Mouse (Mus musculus): ENCODE data around the gene Mast1. TPM values are rescaled to one million over a fixed set of nuclear protein-coding genes. Genes with fewer than 3 reads are reported as not detected.

Gene Mast1
- polyA plus RNA-seq, 1 experiment from 2014 or later, result 3.6 TPM

- 100% methylated on average over 1 of the region's 1 CpGs for WGBS
- H3K27ac ChIP-seq (replicated peaks; ENCODE audit: low read depth, low read length), result no peak overlapping the region
- H3K27me3 ChIP-seq (replicated peaks; ENCODE audit: control insufficient read depth, insufficient read depth, low read length), result no peaks in the 10 kb centered on the region
- no peak overlapping the region for H3K9ac ChIP-seq (ENCODE audit: low read depth, low read length)
- ATAC-seq (ENCODE audit: low read depth) (no peak), DNase-seq (ENCODE audit: low spot score) (no peak)
- H3K36me3 ChIP-seq (ENCODE audit: control insufficient read depth, insufficient read depth, low read length), result peaks cover 43% of the 10 kb centered on the region
- H3K4me3 ChIP-seq (ENCODE audit: low read depth, low read length), result no peak overlapping the region
- H3K9me3 ChIP-seq (ENCODE audit: control insufficient read depth, low read length), result no peaks in the 10 kb centered on the region
- H3K4me2 ChIP-seq (ENCODE audit: low read depth, low read length), result no peak overlapping the region
- H3K4me1 ChIP-seq (ENCODE audit: control insufficient read depth, insufficient read depth, low read length), result peaks cover 6% of the 10 kb centered on the region; the same call in 1 of the 2 replicates
Observed at GRCm38 (mm10) chr8:84889141-84889540, 48.0 kb downstream of the Mast1 start.

DNA sequence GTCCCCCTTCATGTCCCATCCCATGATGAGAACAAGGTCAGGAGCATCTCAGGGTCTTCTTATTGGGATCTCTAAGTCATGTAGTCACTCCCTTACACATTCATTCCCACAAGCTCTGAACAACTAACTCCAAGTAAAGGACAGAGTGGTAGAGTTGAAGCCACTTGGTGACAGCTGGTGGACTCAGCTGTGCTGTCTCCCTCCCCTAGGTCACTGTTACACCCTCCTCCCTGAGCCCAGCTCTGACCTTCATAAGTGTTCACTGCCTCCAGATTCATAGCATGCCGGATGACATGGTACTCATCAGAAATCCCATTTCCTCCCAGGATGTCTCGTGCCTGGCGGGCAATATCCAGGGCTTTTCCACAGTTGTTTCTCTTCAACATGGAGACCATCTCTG, 48.9 kb downstream of the Mast1 start:
- H3K27ac ChIP-seq (replicated peaks; ENCODE audit: low read depth, low read length), result no peak overlapping the region
- peaks cover 47% of the 10 kb centered on the region for H3K36me3 ChIP-seq (ENCODE audit: control insufficient read depth, insufficient read depth, low read length)
- peaks cover 6% of the 10 kb centered on the region; the same call in 1 of the 2 replicates for H3K4me1 ChIP-seq (ENCODE audit: control insufficient read depth, insufficient read depth, low read length)
- no peak overlapping the region for H3K4me2 ChIP-seq (ENCODE audit: low read depth, low read length)
- ATAC-seq (ENCODE audit: low read depth) (no peak), DNase-seq (ENCODE audit: low spot score) (no peak)
- no peak overlapping the region for H3K9ac ChIP-seq (ENCODE audit: low read depth, low read length)
- WGBS, result 93% methylated on average over 3 of the region's 3 CpGs
- no peak overlapping the region for H3K4me3 ChIP-seq (ENCODE audit: low read depth, low read length)
- H3K27me3 ChIP-seq (replicated peaks; ENCODE audit: control insufficient read depth, insufficient read depth, low read length), result no peaks in the 10 kb centered on the region
- no peaks in the 10 kb centered on the region for H3K9me3 ChIP-seq (ENCODE audit: control insufficient read depth, low read length)

DNA sequence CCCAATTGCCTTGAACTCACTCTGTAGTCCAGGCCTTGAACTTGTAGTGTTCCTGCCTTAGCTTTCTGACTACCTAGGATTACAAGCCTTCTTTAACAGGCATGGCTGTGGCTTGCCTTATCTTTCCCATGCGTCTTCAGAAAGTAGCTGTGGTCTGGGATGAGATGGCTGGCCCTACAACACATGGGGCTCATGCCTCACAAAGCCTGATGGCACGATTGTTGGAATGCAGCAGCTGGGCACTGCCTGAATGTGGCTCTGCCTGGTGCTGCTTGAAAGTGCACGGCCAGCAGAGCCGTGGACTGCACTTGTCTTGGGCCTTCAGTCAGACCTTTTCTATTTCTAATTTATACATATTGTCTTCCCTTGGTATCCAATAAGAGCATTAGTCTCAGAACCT, 52.4 kb downstream of the Mast1 start:
- H3K9me3 ChIP-seq (ENCODE audit: control insufficient read depth, low read length), result no peaks in the 10 kb centered on the region
- no peaks in the 10 kb centered on the region for H3K27me3 ChIP-seq (replicated peaks; ENCODE audit: control insufficient read depth, insufficient read depth, low read length)
- peaks cover 38% of the 10 kb centered on the region for H3K36me3 ChIP-seq (ENCODE audit: control insufficient read depth, insufficient read depth, low read length)
- DNase-seq (ENCODE audit: low spot score) (no peak), ATAC-seq (ENCODE audit: low read depth) (no peak)
- H3K27ac ChIP-seq (replicated peaks; ENCODE audit: low read depth, low read length), result no peak overlapping the region
- no peak overlapping the region for H3K4me3 ChIP-seq (ENCODE audit: low read depth, low read length)
- no peak overlapping the region for H3K9ac ChIP-seq (ENCODE audit: low read depth, low read length)
- no peaks in the 10 kb centered on the region for H3K4me1 ChIP-seq (ENCODE audit: control insufficient read depth, insufficient read depth, low read length)
- H3K4me2 ChIP-seq (ENCODE audit: low read depth, low read length), result no peak overlapping the region
- 91% methylated on average over 4 of the region's 4 CpGs for WGBS

- Histone ChIP-seq H3K27me3 (replicated peaks; ENCODE audit: control insufficient read depth, insufficient read depth, low read length) (no peaks in the 10 kb centered on the region), H3K4me3 (ENCODE audit: low read depth, low read length) (no peak overlapping the region), H3K4me1 (ENCODE audit: control insufficient read depth, insufficient read depth, low read length) (no peaks in the 10 kb centered on the region), H3K9me3 (ENCODE audit: control insufficient read depth, low read length) (no peaks in the 10 kb centered on the region), H3K36me3 (ENCODE audit: control insufficient read depth, insufficient read depth, low read length) (peaks cover 4% of the 10 kb centered on the region), H3K9ac (ENCODE audit: low read depth, low read length) (no peak overlapping the region), H3K27ac (replicated peaks; ENCODE audit: low read depth, low read length) (no peak overlapping the region), H3K4me2 (ENCODE audit: low read depth, low read length) (no peak overlapping the region)
- WGBS, result 81% methylated on average over 1 of the region's 1 CpGs
- no peak for DNase-seq (ENCODE audit: low spot score)
- ATAC-seq (ENCODE audit: low read depth), result no peak
Observed at GRCm38 (mm10) chr8:84878915-84879314, 58.2 kb downstream of the Mast1 start.

- ATAC-seq (ENCODE audit: low read depth), result no peak
- no peaks in the 10 kb centered on the region for H3K9me3 ChIP-seq (ENCODE audit: control insufficient read depth, low read length)
- no peak overlapping the region for H3K27ac ChIP-seq (replicated peaks; ENCODE audit: low read depth, low read length)
Observed at GRCm38 (mm10) chr8:84877297-84878035, 59.7 kb downstream of the Mast1 start.

DNA sequence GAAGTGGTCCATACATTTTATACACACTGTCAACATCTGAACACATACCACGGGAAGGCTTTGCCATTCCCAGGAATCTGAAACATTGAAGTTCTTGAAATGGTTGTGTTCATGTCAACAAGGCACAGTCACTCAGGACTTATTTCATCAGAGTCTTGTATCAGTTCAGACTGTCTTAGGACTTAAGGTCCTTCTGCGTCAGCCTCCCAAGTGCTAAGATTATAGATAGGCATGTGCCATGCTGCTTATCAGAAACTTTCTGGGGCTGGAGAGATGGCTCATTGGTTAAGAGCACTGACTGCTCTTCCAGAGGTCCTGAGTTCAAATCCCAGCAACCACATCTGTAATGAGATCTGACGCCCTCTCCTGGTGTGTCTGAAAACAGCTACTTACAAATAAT, 62.8 kb downstream of the Mast1 start:
- Histone ChIP-seq H3K9me3 (ENCODE audit: control insufficient read depth, low read length) (no peaks in the 10 kb centered on the region), H3K27me3 (replicated peaks; ENCODE audit: control insufficient read depth, insufficient read depth, low read length) (no peaks in the 10 kb centered on the region), H3K4me3 (ENCODE audit: low read depth, low read length) (no peak overlapping the region), H3K4me2 (ENCODE audit: low read depth, low read length) (no peak overlapping the region), H3K36me3 (ENCODE audit: control insufficient read depth, insufficient read depth, low read length) (peaks cover 9% of the 10 kb centered on the region), H3K9ac (ENCODE audit: low read depth, low read length) (no peak overlapping the region), H3K4me1 (ENCODE audit: control insufficient read depth, insufficient read depth, low read length) (peaks cover 14% of the 10 kb centered on the region), H3K27ac (replicated peaks; ENCODE audit: low read depth, low read length) (no peak overlapping the region)
- no peak for ATAC-seq (ENCODE audit: low read depth)
- 91% methylated on average over 3 of the region's 3 CpGs for WGBS
- no peak for DNase-seq (ENCODE audit: low spot score)

More at GRCm38 (mm10) chr8:84877297-84878035, 59.7 kb downstream of the Mast1 start:
- no peak overlapping the region for H3K4me3 ChIP-seq (ENCODE audit: low read depth, low read length)
- H3K4me1 ChIP-seq (ENCODE audit: control insufficient read depth, insufficient read depth, low read length), result peaks cover 7% of the 10 kb centered on the region
- no peaks in the 10 kb centered on the region; the same call in 1 of the 2 replicates for H3K36me3 ChIP-seq (ENCODE audit: control insufficient read depth, insufficient read depth, low read length)
- H3K27me3 ChIP-seq (replicated peaks; ENCODE audit: control insufficient read depth, insufficient read depth, low read length), result no peaks in the 10 kb centered on the region
- peak; percentile 5 for DNase-seq (ENCODE audit: low spot score)
- no peak overlapping the region for H3K4me2 ChIP-seq (ENCODE audit: low read depth, low read length)
- H3K9ac ChIP-seq (ENCODE audit: low read depth, low read length), result no peak overlapping the region
- WGBS, result 68% methylated on average over 3 of the region's 3 CpGs

DNA sequence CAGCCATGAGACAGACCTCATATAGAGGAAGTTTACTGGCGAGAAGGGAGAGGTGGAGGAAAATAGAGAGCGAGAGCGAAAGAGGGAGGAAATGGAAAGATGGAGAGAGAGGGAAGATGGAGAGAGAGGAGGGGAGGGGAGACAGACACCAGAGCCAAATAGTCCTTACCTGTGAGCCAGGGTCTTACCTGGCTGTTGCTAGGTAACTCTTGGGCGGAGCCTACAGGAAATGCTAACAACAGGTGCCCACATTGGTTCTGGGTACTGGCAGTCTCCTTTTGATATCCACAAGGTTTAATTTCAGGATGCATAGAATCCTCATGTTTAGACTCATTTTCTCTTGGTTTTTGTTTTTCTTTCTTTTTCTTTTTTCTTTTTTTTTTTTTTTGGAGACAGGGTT, 64.1 kb downstream of the Mast1 start:
- no peaks in the 10 kb centered on the region for H3K27me3 ChIP-seq (replicated peaks; ENCODE audit: control insufficient read depth, insufficient read depth, low read length)
- no peaks in the 10 kb centered on the region for H3K9me3 ChIP-seq (ENCODE audit: control insufficient read depth, low read length)
- H3K9ac ChIP-seq (ENCODE audit: low read depth, low read length), result 0 out of 2 replicates have a peak overlapping the region, but pooled peaks have one; percentile 67
- no peak for DNase-seq (ENCODE audit: low spot score)
- no peak for ATAC-seq (ENCODE audit: low read depth)
- peak overlapping the region; percentile 54 for H3K4me3 ChIP-seq (ENCODE audit: low read depth, low read length)
- H3K4me1 ChIP-seq (ENCODE audit: control insufficient read depth, insufficient read depth, low read length), result peaks cover 14% of the 10 kb centered on the region
- H3K36me3 ChIP-seq (ENCODE audit: control insufficient read depth, insufficient read depth, low read length), result peaks cover 22% of the 10 kb centered on the region
- 67% methylated on average over 4 of the region's 4 CpGs for WGBS
- H3K4me2 ChIP-seq (ENCODE audit: low read depth, low read length), result peak overlapping the region; percentile 99
- no peak overlapping the region for H3K27ac ChIP-seq (replicated peaks; ENCODE audit: low read depth, low read length)

GRCm38 (mm10) chr8:84872309-84872965, 64.7 kb downstream of the Mast1 start:
- DNase-seq (ENCODE audit: low spot score) (peak; percentile 36), ATAC-seq (ENCODE audit: low read depth) (peak; percentile 42)
- Histone ChIP-seq H3K27ac (replicated peaks; ENCODE audit: low read depth, low read length) (no peak overlapping the region), H3K36me3 (ENCODE audit: control insufficient read depth, insufficient read depth, low read length) (peaks cover 28% of the 10 kb centered on the region), H3K4me2 (ENCODE audit: low read depth, low read length) (peak overlapping the region; percentile 99), H3K27me3 (replicated peaks; ENCODE audit: control insufficient read depth, insufficient read depth, low read length) (no peaks in the 10 kb centered on the region), H3K9ac (ENCODE audit: low read depth, low read length) (peak overlapping the region; percentile 67), H3K9me3 (ENCODE audit: control insufficient read depth, low read length) (no peaks in the 10 kb centered on the region), H3K4me3 (ENCODE audit: low read depth, low read length) (peak overlapping the region; percentile 54), H3K4me1 (ENCODE audit: control insufficient read depth, insufficient read depth, low read length) (peaks cover 14% of the 10 kb centered on the region)
- WGBS, result 6% methylated on average over 21 of the region's 54 CpGs
